ENCODE assay signal across 8 mouse cellular contexts in the genomic region with DNA sequence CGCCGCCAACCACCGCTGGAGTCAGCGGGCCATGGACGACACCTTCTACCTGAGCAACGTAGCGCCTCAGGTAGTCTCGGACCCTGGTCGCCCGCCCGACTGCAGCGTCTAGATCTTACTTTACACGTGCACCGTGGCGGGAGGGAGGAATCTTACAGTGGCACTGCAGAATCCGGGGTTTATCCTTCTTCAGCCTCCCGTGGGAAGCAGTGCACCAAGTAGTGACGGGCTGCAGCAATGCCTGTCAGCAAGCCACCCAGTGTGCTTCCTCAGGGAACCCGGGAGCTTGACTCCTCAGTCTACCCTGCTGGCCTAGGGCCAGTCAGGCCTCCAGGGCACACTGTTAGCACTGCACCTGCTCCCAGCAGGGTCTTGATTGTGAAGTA. TPM values are rescaled to one million over a fixed set of nuclear protein-coding genes. Genes with fewer than 3 reads are reported as not detected.
DNase-seq lines count a peak whose midpoint lies in the region; ATAC-seq and TF ChIP-seq lines count a peak whose summit lies in the region.

No protein-coding gene starts in this region.

- H3K27me3 ChIP-seq in hindbrain, embryonic 16.5 days (replicated peaks; ENCODE audit: control insufficient read depth, insufficient read depth, low read length): no peaks in the 10 kb centered on the region
- H3K27me3 ChIP-seq in midbrain, embryonic 16.5 days (ENCODE audit: control insufficient read depth, insufficient read depth, low read depth, low read length): no peaks in the 10 kb centered on the region

- peak overlapping the region; percentile 95 for H3K4me2 ChIP-seq in hindbrain, embryonic 16.5 days (ENCODE audit: low read length)
- peak overlapping the region; percentile 94 for H3K4me2 ChIP-seq in midbrain, embryonic 16.5 days (ENCODE audit: low read length)

- DNase-seq in layer of hippocampus, adult 2 months (ENCODE audit: low spot score in 2 of 2): no peak
- no peak for DNase-seq in layer of hippocampus, postnatal 36 days
- DNase-seq in right cerebral cortex, adult 2 months (ENCODE audit: low spot score in 2 of 2): no peak
- no peak for DNase-seq in cerebellum, postnatal 25 days
- no peak for DNase-seq in adrenal gland, postnatal 4 days (ENCODE audit: low spot score in 2 of 2)

- no peak for TF ChIP-seq CTCF in layer of hippocampus, adult 2 months (conservative IDR thresholded peaks at IDR 0.05)

- peaks cover 3% of the 10 kb centered on the region for H3K4me1 ChIP-seq in brown adipose tissue, adult 24 weeks (ENCODE audit: control insufficient read depth, insufficient read depth, insufficient read length, low read length)
- H3K4me1 ChIP-seq in hindbrain, embryonic 16.5 days (ENCODE audit: control insufficient read depth, insufficient read depth, low read depth, low read length): peaks cover 9% of the 10 kb centered on the region
- peaks cover 18% of the 10 kb centered on the region for H3K4me1 ChIP-seq in midbrain, embryonic 16.5 days (ENCODE audit: control insufficient read depth, insufficient read depth, low read length)

- H3K9me3 ChIP-seq in hindbrain, embryonic 16.5 days (ENCODE audit: control insufficient read depth, low read length): no peaks in the 10 kb centered on the region
- no peaks in the 10 kb centered on the region for H3K9me3 ChIP-seq in midbrain, embryonic 16.5 days (replicated peaks; ENCODE audit: control insufficient read depth, low read length, poor library complexity, severe bottlenecking)

- peak overlapping the region; percentile 100 for H3K27ac ChIP-seq in layer of hippocampus, adult 2 months
- H3K27ac ChIP-seq in brown adipose tissue, adult 24 weeks (replicated peaks; ENCODE audit: low read depth, low read length): no peak overlapping the region
- peak overlapping the region; percentile 96 for H3K27ac ChIP-seq in hindbrain, embryonic 16.5 days (ENCODE audit: low read depth, low read length)
- peak overlapping the region; percentile 94 for H3K27ac ChIP-seq in midbrain, embryonic 16.5 days (ENCODE audit: low read length)

- under 1% methylated on average over 19 of the region's 19 CpGs for WGBS in hindbrain, embryonic 16.5 days
- WGBS in midbrain, embryonic 16.5 days: 2% methylated on average over 19 of the region's 19 CpGs

- peak overlapping the region; percentile 84 for H3K9ac ChIP-seq in hindbrain, embryonic 16.5 days (ENCODE audit: low read depth, low read length)
- peak overlapping the region; percentile 85 for H3K9ac ChIP-seq in midbrain, embryonic 16.5 days (ENCODE audit: low read depth, low read length)

- peak; percentile 25; the same call in 1 of the 2 replicates for ATAC-seq in hindbrain, embryonic 16.5 days
- peak; percentile 18; the same call in 1 of the 2 replicates for ATAC-seq in midbrain, embryonic 16.5 days

- H3K4me3 ChIP-seq in layer of hippocampus, adult 2 months: peak overlapping the region; percentile 74
- H3K4me3 ChIP-seq in brown adipose tissue, adult 24 weeks (ENCODE audit: insufficient read depth, low read depth, low read length): peak overlapping the region; percentile 72
- peak overlapping the region; percentile 75 for H3K4me3 ChIP-seq in hindbrain, embryonic 16.5 days (ENCODE audit: low read length)
- peak overlapping the region; percentile 71 for H3K4me3 ChIP-seq in midbrain, embryonic 16.5 days (ENCODE audit: low read depth, low read length)

- peaks cover 17% of the 10 kb centered on the region for H3K36me3 ChIP-seq in hindbrain, embryonic 16.5 days (ENCODE audit: control insufficient read depth, insufficient read depth, low read length)
- peaks cover 26% of the 10 kb centered on the region for H3K36me3 ChIP-seq in midbrain, embryonic 16.5 days (ENCODE audit: control insufficient read depth, insufficient read depth, low read length)

RNA-seq across cellular contexts. Expression of a gene that starts 0.7 kb away (rescaled TPM):
- 10 to 100 TPM; 17.6 to 24.1 TPM for total RNA-seq in layer of hippocampus, adult 2 months (2021)
- 10 to 100 TPM; 21.3 to 21.9 TPM for total RNA-seq in layer of hippocampus, postnatal 36 days (2021)
- polyA plus RNA-seq in brown adipose tissue, adult 24 weeks (2012; ENCODE audit: insufficient read depth, insufficient read length, missing spikeins): 64.4 and 85.8 TPM in 2 replicates
- 24.0 and 29.2 TPM in 2 replicates for polyA plus RNA-seq in hindbrain, embryonic 16.5 days (2015; fragmentation: Nextera tagmentation; extraction: Ambion mirVana)
- 22.6 and 27.0 TPM in 2 replicates for polyA plus RNA-seq in midbrain, embryonic 16.5 days (2015; fragmentation: Nextera tagmentation; extraction: Ambion mirVana)
- total RNA-seq in adrenal gland, postnatal 4 days (2021): 10 to 100 TPM; 27.3 to 33.4 TPM

RNA-seq across cellular contexts. Expression of a gene that starts 6.3 kb away (rescaled TPM):
- 10 to 100 TPM; 35.4 to 40.0 TPM for total RNA-seq in layer of hippocampus, adult 2 months (2021)
- total RNA-seq in layer of hippocampus, postnatal 36 days (2021): 10 to 100 TPM; 34.5 to 37.2 TPM
- polyA plus RNA-seq in brown adipose tissue, adult 24 weeks (2012; ENCODE audit: insufficient read depth, insufficient read length, missing spikeins): 11.0 and 12.7 TPM in 2 replicates
- 71.2 and 72.4 TPM in 2 replicates for polyA plus RNA-seq in hindbrain, embryonic 16.5 days (2015; fragmentation: Nextera tagmentation; extraction: Ambion mirVana)
- polyA plus RNA-seq in midbrain, embryonic 16.5 days (2015; fragmentation: Nextera tagmentation; extraction: Ambion mirVana): 63.0 and 67.3 TPM in 2 replicates
- total RNA-seq in adrenal gland, postnatal 4 days (2021): 10 to 100 TPM; 25.1 to 26.2 TPM

RNA-seq across cellular contexts. Expression of a gene that starts 33.7 kb away (rescaled TPM):
- total RNA-seq in layer of hippocampus, adult 2 months (2021): 10 to 100 TPM; 15.7 to 17.0 TPM
- total RNA-seq in layer of hippocampus, postnatal 36 days (2021): 10 to 100 TPM; 16.0 to 16.2 TPM
- polyA plus RNA-seq in brown adipose tissue, adult 24 weeks (2012; ENCODE audit: insufficient read depth, insufficient read length, missing spikeins): 17.4 and 19.1 TPM in 2 replicates
- polyA plus RNA-seq in hindbrain, embryonic 16.5 days (2015; fragmentation: Nextera tagmentation; extraction: Ambion mirVana): 14.8 and 15.2 TPM in 2 replicates
- polyA plus RNA-seq in midbrain, embryonic 16.5 days (2015; fragmentation: Nextera tagmentation; extraction: Ambion mirVana): 13.4 and 15.8 TPM in 2 replicates
- total RNA-seq in adrenal gland, postnatal 4 days (2021): 10 to 100 TPM; 19.9 to 21.6 TPM

RNA-seq across cellular contexts. Expression of a gene that starts 38.4 kb away (rescaled TPM):
- total RNA-seq in layer of hippocampus, adult 2 months (2021): 10 to 100 TPM; 54.7 to 55.7 TPM
- total RNA-seq in layer of hippocampus, postnatal 36 days (2021): 10 to 100 TPM; 58.5 to 61.7 TPM
- 28.8 and 38.6 TPM in 2 replicates for polyA plus RNA-seq in brown adipose tissue, adult 24 weeks (2012; ENCODE audit: insufficient read depth, insufficient read length, missing spikeins)
- 8.8 and 10.0 TPM in 2 replicates for polyA plus RNA-seq in hindbrain, embryonic 16.5 days (2015; fragmentation: Nextera tagmentation; extraction: Ambion mirVana)
- 11.8 and 14.3 TPM in 2 replicates for polyA plus RNA-seq in midbrain, embryonic 16.5 days (2015; fragmentation: Nextera tagmentation; extraction: Ambion mirVana)
- total RNA-seq in adrenal gland, postnatal 4 days (2021): 10 to 100 TPM; 66.6 to 68.6 TPM

RNA-seq across cellular contexts. Expression of a gene that starts 47.6 kb away (rescaled TPM):
- 100 to 1,000 TPM; 197 to 199 TPM for total RNA-seq in layer of hippocampus, adult 2 months (2021)
- total RNA-seq in layer of hippocampus, postnatal 36 days (2021): 100 to 1,000 TPM; 189 to 198 TPM
- 19.2 and 23.8 TPM in 2 replicates for polyA plus RNA-seq in brown adipose tissue, adult 24 weeks (2012; ENCODE audit: insufficient read depth, insufficient read length, missing spikeins)
- polyA plus RNA-seq in hindbrain, embryonic 16.5 days (2015; fragmentation: Nextera tagmentation; extraction: Ambion mirVana): 10.4 and 11.3 TPM in 2 replicates
- 13.1 and 13.5 TPM in 2 replicates for polyA plus RNA-seq in midbrain, embryonic 16.5 days (2015; fragmentation: Nextera tagmentation; extraction: Ambion mirVana)
- 10 to 100 TPM; 55.4 to 56.2 TPM for total RNA-seq in adrenal gland, postnatal 4 days (2021)
